Mouse (Mus musculus): ENCODE results near the gene Olfr135. TPM values are rescaled to one million over a fixed set of nuclear protein-coding genes. Genes with fewer than 3 reads are reported as not detected.

Gene Olfr135
- not detected in 2 replicates for polyA plus RNA-seq (2015; fragmentation: Nextera tagmentation; extraction: Ambion mirVana)

- ATAC-seq (ENCODE audit: low FRiP score, low read depth) = no peak
Observed at GRCm38 (mm10) chr17:38204035-38204434, at the start of gene Olfr135. TSS of gene Olfr135 (plus strand) at chr17:38204335.

GRCm38 (mm10) chr17:38171088-38171487, 33.0 kb upstream of the Olfr135 start, which contains the start of gene Olfr134:
TSS of gene Olfr134 (plus strand) at chr17:38171388.
- Histone ChIP-seq H3K27me3 (no peaks in the 10 kb centered on the region), H3K27ac (no peak within 1 kb of the TSS), H3K36me3 (no peaks in the 10 kb centered on the region), H3K4me3 (no peak within 1 kb of the TSS), H3K4me1 (no peaks in the 10 kb centered on the region), H3K4me2 (replicated peaks) (no peak within 1 kb of the TSS), H3K9ac (no peak within 1 kb of the TSS), H3K9me3 (no peaks in the 10 kb centered on the region)
- 80% methylated on average over 3 of the region's 3 CpGs for WGBS
- ATAC-seq (ENCODE audit: low FRiP score, low read depth) = no peak

More at GRCm38 (mm10) chr17:38204035-38204434, at the start of gene Olfr135:
- no peak within 1 kb of the TSS for H3K4me2 ChIP-seq (replicated peaks)
- no peak within 1 kb of the TSS for H3K4me3 ChIP-seq
- H3K27me3 ChIP-seq = no peaks in the 10 kb centered on the region
- no peaks in the 10 kb centered on the region for H3K36me3 ChIP-seq
- H3K9ac ChIP-seq = no peak within 1 kb of the TSS
- H3K4me1 ChIP-seq = no peaks in the 10 kb centered on the region
- 84% methylated on average over 1 of the region's 1 CpGs for WGBS
- peaks cover 9% of the 10 kb centered on the region; the same call in 1 of the 2 replicates for H3K9me3 ChIP-seq
- H3K27ac ChIP-seq = no peak within 1 kb of the TSS

Other genes starting within 250 kb of the Olfr135 start
- not detected in 2 replicates for gene Olfr129, start 144.3 kb upstream of the Olfr135 start, polyA plus RNA-seq (2015; fragmentation: Nextera tagmentation; extraction: Ambion mirVana)
- gene Olfr130, start 140.4 kb upstream of the Olfr135 start, polyA plus RNA-seq (2015; fragmentation: Nextera tagmentation; extraction: Ambion mirVana) = not detected in 2 replicates
- gene Olfr131, start 115.6 kb upstream of the Olfr135 start, polyA plus RNA-seq (2015; fragmentation: Nextera tagmentation; extraction: Ambion mirVana) = not detected in 2 replicates
- gene Olfr132, start 69.8 kb upstream of the Olfr135 start, polyA plus RNA-seq (2015; fragmentation: Nextera tagmentation; extraction: Ambion mirVana) = not detected in 2 replicates
- not detected in 2 replicates for gene Olfr133, start 59.1 kb upstream of the Olfr135 start, polyA plus RNA-seq (2015; fragmentation: Nextera tagmentation; extraction: Ambion mirVana)
- not detected in 2 replicates for gene Olfr134, start 32.9 kb upstream of the Olfr135 start, polyA plus RNA-seq (2015; fragmentation: Nextera tagmentation; extraction: Ambion mirVana)
- not detected in 2 replicates for gene Olfr138, start 56.7 kb downstream of the Olfr135 start, polyA plus RNA-seq (2015; fragmentation: Nextera tagmentation; extraction: Ambion mirVana)
- not detected in 2 replicates for gene Olfr137, start 103.2 kb downstream of the Olfr135 start, polyA plus RNA-seq (2015; fragmentation: Nextera tagmentation; extraction: Ambion mirVana)
- gene Olfr136, start 125.5 kb downstream of the Olfr135 start, polyA plus RNA-seq (2015; fragmentation: Nextera tagmentation; extraction: Ambion mirVana) = not detected in 2 replicates
- not detected in 2 replicates for gene Esp36, start 215.8 kb downstream of the Olfr135 start, polyA plus RNA-seq (2015; fragmentation: Nextera tagmentation; extraction: Ambion mirVana)

Measured in limb, embryonic 13.5 days (tissue).